Mouse (Mus musculus): ENCODE measurements around the gene Fbxo47.
"Not testable (repeated sequence)": the region's sequence is repeated elsewhere in the genome, so short reads cannot be mapped to it uniquely, and the experiment has no call there.

The Fbxo47 gene

GRCm38 (mm10) chr11:97877341-97877740 lies 6.6 kb downstream of the Fbxo47 start:
- DNase-seq (ENCODE audit: low spot score): no peak

- no peak for DNase-seq (ENCODE audit: low spot score)
Measured at GRCm38 (mm10) chr11:97874396-97874795, 9.6 kb downstream of the Fbxo47 start.

- DNase-seq (ENCODE audit: low spot score): not testable (repeated sequence)
Measured at GRCm38 (mm10) chr11:97872378-97872777, 11.6 kb downstream of the Fbxo47 start.

- DNase-seq (ENCODE audit: low spot score): no peak
Measured at GRCm38 (mm10) chr11:97867591-97867990, 16.4 kb downstream of the Fbxo47 start.

- DNase-seq (ENCODE audit: low spot score): peak; percentile 68
Measured at GRCm38 (mm10) chr11:97866091-97866888, 17.7 kb downstream of the Fbxo47 start.

- DNase-seq (ENCODE audit: low spot score): no peak
Measured at GRCm38 (mm10) chr11:97865421-97865820, 18.5 kb downstream of the Fbxo47 start.

- DNase-seq (ENCODE audit: low spot score): no peak
Measured at GRCm38 (mm10) chr11:97862148-97862547, 21.8 kb downstream of the Fbxo47 start.

- DNase-seq (ENCODE audit: low spot score): no peak
Measured at GRCm38 (mm10) chr11:97855473-97855872, 28.5 kb downstream of the Fbxo47 start.

GRCm38 (mm10) chr11:97851601-97852000 lies 32.4 kb downstream of the Fbxo47 start:
- DNase-seq (ENCODE audit: low spot score): no peak

GRCm38 (mm10) chr11:97850367-97850766 lies 33.6 kb downstream of the Fbxo47 start:
- peak; percentile 12 for DNase-seq (ENCODE audit: low spot score)

- no peak for DNase-seq (ENCODE audit: low spot score)
Measured at GRCm38 (mm10) chr11:97842001-97842400, 42.0 kb downstream of the Fbxo47 start.

- peak; percentile 78 for DNase-seq (ENCODE audit: low spot score)
Measured at GRCm38 (mm10) chr11:97840991-97841661, 42.8 kb downstream of the Fbxo47 start.

- peak; percentile 65 for DNase-seq (ENCODE audit: low spot score)
Measured at GRCm38 (mm10) chr11:97840539-97840954, 43.4 kb downstream of the Fbxo47 start, which contains the start of gene B230217C12Rik. TSS of gene B230217C12Rik (plus strand) at chr11:97840780.

GRCm38 (mm10) chr11:97840135-97840490 lies 43.8 kb downstream of the Fbxo47 start:
- DNase-seq (ENCODE audit: low spot score): no peak

- no peak for DNase-seq (ENCODE audit: low spot score)
Measured at GRCm38 (mm10) chr11:97839441-97840134, 44.4 kb downstream of the Fbxo47 start.

- peak; percentile 26 for DNase-seq (ENCODE audit: low spot score)
Measured at GRCm38 (mm10) chr11:97838779-97839440, 45.0 kb downstream of the Fbxo47 start.

- DNase-seq (ENCODE audit: low spot score): no peak
Measured at GRCm38 (mm10) chr11:97837641-97838149, 46.3 kb downstream of the Fbxo47 start.

- DNase-seq (ENCODE audit: low spot score): peak; percentile 15
Measured at GRCm38 (mm10) chr11:97837051-97837450, 46.9 kb downstream of the Fbxo47 start.

GRCm38 (mm10) chr11:97836541-97836940 lies 47.4 kb downstream of the Fbxo47 start:
- peak; percentile 36 for DNase-seq (ENCODE audit: low spot score)

GRCm38 (mm10) chr11:97833352-97833751 lies 50.6 kb downstream of the Fbxo47 start:
- DNase-seq (ENCODE audit: low spot score): no peak

GRCm38 (mm10) chr11:97832001-97832400 lies 52.0 kb downstream of the Fbxo47 start:
- DNase-seq (ENCODE audit: low spot score): peak; percentile 3

- DNase-seq (ENCODE audit: low spot score): peak; percentile 20
Measured at GRCm38 (mm10) chr11:97830501-97830900, 53.5 kb downstream of the Fbxo47 start.

Measured in yolk sac, embryonic 10.5 days (tissue).